Mouse (Mus musculus) ES-E14 (cell line): ENCODE data around the gene Cers2. TPM values are rescaled to one million over a fixed set of nuclear protein-coding genes. Genes with fewer than 3 reads are reported as not detected.

Experiments
- DNase-seq: peaks from one replicate; pipeline ENCODE4 v3.0.0-alpha.2; 2013; ENCODE audit warnings: low read depth, low spot score
- H3K27ac ChIP-seq: 2 replicates; pipeline ENCODE4 v1.5.1; 2012; ENCODE audit warnings: low read depth, mild to moderate bottlenecking, low read length, moderate library complexity, mixed read lengths; ENCODE audit not compliant: poor library complexity, insufficient read depth, severe bottlenecking
- H3K36me3 ChIP-seq: 2 replicates; pipeline ENCODE4 v1.6.1; 2012; ENCODE audit warnings: mild to moderate bottlenecking, low read length, moderate library complexity, mixed read lengths; ENCODE audit not compliant: control insufficient read depth, poor library complexity, insufficient read depth, severe bottlenecking
- H3K4me1 ChIP-seq, 2 experiments: fragments of 150-350 bp in 1 of 2; sonication (generic) in 1 of 2; 2 replicates each; pipeline ENCODE4 v1.6.1; 2012; ENCODE audit warnings: low read length in 2 of 2, mild to moderate bottlenecking in 1 of 2, mixed read lengths in 1 of 2; ENCODE audit not compliant: control insufficient read depth in 2 of 2, insufficient read depth in 2 of 2, poor library complexity in 1 of 2
- H3K4me3 ChIP-seq, 2 experiments: fragments of 150-350 bp in 1 of 2; sonication (generic) in 1 of 2; 2 replicates each; pipeline ENCODE4 v1.5.1; 2012; ENCODE audit warnings: low read length in 2 of 2, low read depth in 1 of 2, mild to moderate bottlenecking in 1 of 2, mixed read lengths in 1 of 2; ENCODE audit not compliant: insufficient read depth in 1 of 2, poor library complexity in 1 of 2, severe bottlenecking in 1 of 2
- H3K9ac ChIP-seq: 2 replicates; pipeline ENCODE4 v1.6.1; 2012; ENCODE audit warnings: low read depth, mild to moderate bottlenecking, low read length, mixed read lengths; ENCODE audit not compliant: poor library complexity, insufficient read depth, severe bottlenecking
- H3K9me3 ChIP-seq: fragments of 150-350 bp; sonication (generic); 2 replicates; pipeline ENCODE4 v1.6.1; 2012; ENCODE audit warnings: low read depth, mild to moderate bottlenecking, low read length; ENCODE audit not compliant: control insufficient read depth, insufficient read depth
- CHD2 ChIP-seq: IDR thresholded peaks from 2 replicates; pipeline ENCODE4 v1.6.1; 2014; ENCODE audit warnings: mild to moderate bottlenecking, low read depth, low read length, inconsistent platforms
- HCFC1 ChIP-seq: IDR thresholded peaks from 2 replicates; pipeline ENCODE4 v1.6.1; 2012; ENCODE audit warnings: low read length, inconsistent platforms, borderline replicate concordance; ENCODE audit not compliant: insufficient read depth
- MAFK ChIP-seq: IDR thresholded peaks from 2 replicates; pipeline ENCODE4 v1.6.1; 2014; ENCODE audit warnings: mild to moderate bottlenecking, low read depth, low read length, inconsistent platforms; ENCODE audit not compliant: insufficient read depth
- ZC3H11A ChIP-seq: IDR thresholded peaks from 2 replicates; pipeline ENCODE4 v1.6.1; 2012; ENCODE audit warnings: low read depth, mild to moderate bottlenecking, inconsistent platforms, low read length, borderline replicate concordance
- ZNF384 ChIP-seq: IDR thresholded peaks from 2 replicates; pipeline ENCODE4 v1.6.1; 2012; ENCODE audit warnings: low read depth, low read length, inconsistent platforms
- in situ Hi-C, 2 experiments: fragments of 600-800 bp; cut with MboI; formaldehyde crosslinking; loops; one replicate each; pipeline ENCODE4 v1.15.1; 2025; ENCODE audit warnings: low sequenced_read_pairs in 2 of 2, inconsistent platforms in 1 of 2; ENCODE audit not compliant: unreplicated experiment in 2 of 2
- total RNA-seq: library from RNA; depleted of rRNA; stranded (reverse); fragments of 300-350 nt; gene quantifications from 2 replicates; pipeline ENCODE4 v1.2.3, GENCODE M21; 2012

Cers2 gene
- total RNA-seq, 1 experiment: 87.6 TPM

- H3K9me3 ChIP-seq: no peaks in the 10 kb centered on the region
- H3K4me3 ChIP-seq: no peak overlapping the region
- no peak overlapping the region for H3K27ac ChIP-seq
- DNase-seq: no peak
- peaks cover 8 to 13% of the 10 kb centered on the region in 2 experiments; a peak in 2 of 4 replicates for H3K4me1 ChIP-seq
- TF ChIP-seq CHD2: no peak
- TF ChIP-seq ZC3H11A: no peak
- no peak for TF ChIP-seq HCFC1
- no peak for TF ChIP-seq ZNF384
- no peak for TF ChIP-seq MAFK
- peaks cover 43% of the 10 kb centered on the region for H3K36me3 ChIP-seq
- in situ Hi-C loops: no loop called here
- no peak overlapping the region for H3K9ac ChIP-seq
Observed at GRCm38 (mm10) chr3:95319701-95320625, 5.4 kb downstream of the Cers2 start.

GRCm38 (mm10) chr3:95323429-95323828, 8.8 kb downstream of the Cers2 start:
- H3K27ac ChIP-seq: no peak overlapping the region
- in situ Hi-C loops: no loop called here
- H3K4me3 ChIP-seq: no peak overlapping the region
- no peaks in the 10 kb centered on the region for H3K9me3 ChIP-seq
- peaks cover 62% of the 10 kb centered on the region for H3K36me3 ChIP-seq
- DNase-seq: no peak
- peaks cover 5 to 9% of the 10 kb centered on the region in 2 experiments; a peak in 1 of 4 replicates for H3K4me1 ChIP-seq
- H3K9ac ChIP-seq: no peak overlapping the region
- TF ChIP-seq ZNF384 (no peak), ZC3H11A (no peak), HCFC1 (no peak), CHD2 (no peak), MAFK (no peak)

- Histone ChIP-seq H3K9ac (no peak overlapping the region), H3K4me3 (no peak overlapping the region), H3K9me3 (no peaks in the 10 kb centered on the region), H3K27ac (no peak overlapping the region), H3K36me3 (peaks cover 64% of the 10 kb centered on the region), H3K4me1 (0 out of 4 replicates have a peak, but pooled peaks cover 0 to 4% of the 10 kb centered on the region in 2 experiments)
- no peak for TF ChIP-seq MAFK
- TF ChIP-seq ZC3H11A: no peak
- TF ChIP-seq CHD2: no peak
- 0 out of 2 replicates have a peak, but pooled peaks have one; percentile 28 for TF ChIP-seq ZNF384
- in situ Hi-C loops: loop anchor here (25.0 kb wide), 1 partner anchor 513 kb away; no protein-coding TSS in a partner anchor
- DNase-seq: no peak
Observed at GRCm38 (mm10) chr3:95324454-95325144, 10.0 kb downstream of the Cers2 start.

- H3K9me3 ChIP-seq: no peaks in the 10 kb centered on the region
- no peak overlapping the region for H3K4me3 ChIP-seq
- H3K36me3 ChIP-seq: peaks cover 34% of the 10 kb centered on the region
- no peak overlapping the region for H3K9ac ChIP-seq
- no peak for DNase-seq
- in situ Hi-C loops: loop anchor here (25.0 kb wide), 1 partner anchor 508 kb away; no protein-coding TSS in a partner anchor
- TF ChIP-seq HCFC1 (no peak), ZNF384 (no peak), MAFK (no peak), CHD2 (no peak), ZC3H11A (no peak)
- no peaks in the 10 kb centered on the region for H3K4me1 ChIP-seq
- H3K27ac ChIP-seq: no peak overlapping the region
Observed at GRCm38 (mm10) chr3:95328803-95329404, 14.3 kb downstream of the Cers2 start.
